Mouse (Mus musculus) T-helper 1 cell (primary cell): ENCODE measurements around the gene Olfr523.

ENCODE experiments used
- in situ Hi-C: fragments of 300-600 bp; cut with MboI, MseI; formaldehyde crosslinking; loops from one replicate; pipeline ENCODE4 v1.15.1; 2025; ENCODE audit warnings: high pct_unique_total_duplicates

Gene Olfr523

DNA sequence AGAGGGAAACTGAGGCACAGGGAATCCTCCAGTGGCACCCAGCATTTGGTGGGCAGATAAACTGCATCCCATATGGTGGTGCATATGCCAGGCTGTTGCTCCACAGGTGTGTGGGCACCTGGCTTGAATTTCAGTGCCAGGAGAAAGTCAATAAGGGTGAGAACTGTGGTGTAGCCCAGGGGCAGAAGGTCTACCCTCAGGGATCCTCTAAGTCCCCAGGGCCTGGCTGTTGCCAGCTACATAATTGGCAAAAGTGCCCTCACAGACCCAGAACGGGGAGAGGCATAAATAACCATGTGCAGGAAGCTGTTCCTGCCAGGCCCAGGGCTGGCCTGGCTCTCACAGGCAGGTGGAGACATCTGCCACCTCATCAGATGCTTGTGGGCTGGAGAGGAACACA, at the start of gene Olfr523:
TSS of gene Olfr523 (plus strand) at position 282 of the 400 bp plus-strand sequence.
- in situ Hi-C loops = no loop called here

DNA sequence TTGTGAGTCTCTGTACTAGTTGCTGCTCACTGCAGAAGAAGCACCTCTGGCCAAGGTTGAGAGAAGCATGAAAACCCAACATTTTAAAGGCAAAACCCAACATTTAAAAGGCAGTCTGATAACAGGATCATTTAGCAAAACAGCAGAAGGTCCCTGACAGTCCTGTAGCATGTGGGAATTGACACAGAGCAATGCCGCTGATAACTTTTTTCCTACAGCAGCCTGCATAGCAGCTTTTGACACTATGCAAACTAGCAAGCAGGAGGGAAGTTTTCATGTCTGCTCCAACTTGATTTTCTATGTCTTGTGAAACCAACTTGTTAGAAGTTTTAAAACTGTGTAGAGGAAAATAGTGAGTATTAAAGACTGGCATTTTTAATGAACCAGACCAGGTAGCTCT, 48.6 kb upstream of the Olfr523 start:
- in situ Hi-C loops = loop anchor here (10.0 kb wide), 1 partner anchor 1930 kb away; no protein-coding TSS in a partner anchor

DNA sequence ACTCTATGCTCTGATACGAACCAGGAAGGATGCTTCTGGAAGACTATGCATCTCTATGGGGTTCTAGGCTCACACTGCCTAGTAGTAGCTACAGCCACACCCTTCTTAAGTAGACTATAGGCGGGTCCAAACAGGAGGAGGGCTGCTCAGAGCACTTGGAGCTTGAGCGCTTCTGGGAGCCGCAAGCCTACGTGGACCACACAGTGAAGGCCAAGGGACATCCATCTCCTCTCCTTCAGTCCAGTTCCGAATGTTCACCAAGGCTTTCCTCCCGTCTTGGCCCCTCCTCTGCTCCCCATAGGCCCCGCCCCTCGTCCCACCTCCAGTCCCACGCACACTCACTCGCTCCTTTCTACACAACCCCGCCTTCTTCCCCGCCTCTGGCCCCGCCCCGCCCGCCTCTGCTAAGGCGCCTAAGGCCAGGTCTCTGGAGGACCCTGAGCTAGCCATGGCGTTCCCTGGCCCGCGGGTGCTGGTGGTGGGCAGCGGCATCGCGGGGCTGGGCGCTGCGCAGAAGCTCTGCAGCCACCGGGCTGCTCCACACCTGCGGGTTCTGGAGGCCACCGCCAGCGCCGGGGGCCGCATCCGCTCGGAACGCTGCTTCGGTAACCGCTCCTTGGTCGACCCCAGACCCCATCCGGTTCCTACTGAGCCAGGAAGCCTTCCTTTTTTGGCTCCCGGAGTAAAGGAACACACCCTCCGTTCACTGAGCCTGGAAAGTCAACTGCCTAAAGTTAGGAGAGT, 47.6 kb upstream of the Olfr523 start:
- in situ Hi-C loops = loop anchor here (10.0 kb wide), 1 partner anchor 1929 kb away; no protein-coding TSS in a partner anchor

DNA sequence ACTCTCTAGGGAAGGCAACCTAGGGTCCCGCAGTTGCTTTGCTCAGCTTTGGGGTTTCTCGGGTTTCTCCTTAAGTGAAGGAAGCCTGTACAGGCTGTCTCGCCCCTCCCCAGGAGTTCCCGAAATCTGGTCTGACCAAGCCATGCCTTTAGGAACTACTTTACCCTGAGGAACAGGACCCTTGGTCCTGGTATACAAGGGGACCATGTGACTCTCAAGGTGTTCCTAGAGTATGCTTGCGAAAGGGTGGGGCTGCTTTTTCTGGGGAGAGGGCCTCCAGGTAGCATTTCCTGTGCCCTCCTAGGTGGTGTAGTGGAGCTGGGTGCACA, 47.0 kb upstream of the Olfr523 start:
- in situ Hi-C loops = loop anchor here (10.0 kb wide), 1 partner anchor 1929 kb away; no protein-coding TSS in a partner anchor

DNA sequence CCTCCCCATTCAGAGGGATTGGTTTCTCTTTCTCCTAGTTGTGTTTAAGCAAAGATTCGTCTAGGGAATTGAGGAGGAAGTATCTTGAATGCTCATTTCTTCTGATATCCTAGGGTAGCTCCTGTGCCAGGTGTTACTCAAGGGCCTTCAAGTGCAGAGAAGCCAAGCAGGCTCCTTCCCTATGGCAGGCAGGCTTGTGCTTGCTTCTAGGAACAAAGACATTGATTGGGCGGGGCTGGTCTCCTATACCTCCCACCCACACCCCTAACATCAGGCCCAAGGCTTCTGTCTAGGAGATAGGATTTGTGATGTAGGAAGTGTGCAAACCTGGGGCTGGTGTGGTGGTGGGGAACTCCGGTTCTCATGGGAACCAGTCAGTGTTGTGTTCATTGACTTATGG, 46.1 kb upstream of the Olfr523 start:
- in situ Hi-C loops = loop anchor here (10.0 kb wide), 1 partner anchor 1928 kb away; no protein-coding TSS in a partner anchor

DNA sequence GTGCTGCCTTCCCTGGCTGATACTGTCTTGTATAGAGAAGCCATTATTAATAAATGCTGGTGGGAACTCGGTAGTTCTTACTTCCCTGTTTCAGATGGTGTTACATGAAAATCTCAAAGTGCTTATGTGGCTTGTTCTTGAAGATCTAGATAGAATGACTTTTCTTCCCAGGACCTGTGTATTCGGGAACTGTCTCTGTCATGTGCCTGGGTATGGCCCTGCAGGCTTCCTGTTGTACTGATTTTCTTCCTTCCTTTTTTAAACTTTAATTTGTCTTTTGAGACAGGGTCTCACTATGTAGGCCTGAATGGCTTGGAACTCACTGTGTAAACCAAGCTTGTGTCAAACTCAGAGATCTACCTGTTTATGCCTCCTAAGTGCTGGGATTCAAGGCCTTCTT, 45.1 kb upstream of the Olfr523 start:
- in situ Hi-C loops = loop anchor here (10.0 kb wide), 1 partner anchor 1927 kb away; no protein-coding TSS in a partner anchor

DNA sequence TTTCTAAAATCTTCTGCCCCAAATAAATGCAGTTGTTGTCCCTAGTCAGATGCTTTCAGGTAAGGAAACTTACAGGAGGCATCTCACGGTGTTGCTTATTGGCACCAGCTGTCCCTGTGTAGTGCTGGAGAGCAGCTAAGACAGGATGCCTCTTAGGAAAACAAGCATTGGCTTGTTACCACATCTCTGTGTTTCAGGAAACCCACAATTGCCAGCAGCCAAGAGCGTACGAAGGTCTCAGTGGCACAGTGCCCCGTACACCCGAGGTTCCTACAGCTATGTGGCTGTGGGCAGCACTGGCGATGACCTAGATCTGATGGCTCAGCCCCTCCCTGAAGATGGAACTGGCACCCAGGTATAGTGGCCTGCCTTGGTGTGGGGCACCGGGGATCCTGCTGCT, 40.8 kb upstream of the Olfr523 start:
- in situ Hi-C loops = loop anchor here (10.0 kb wide), 1 partner anchor 47 kb away; the partner anchor contains the start of gene Caly

DNA sequence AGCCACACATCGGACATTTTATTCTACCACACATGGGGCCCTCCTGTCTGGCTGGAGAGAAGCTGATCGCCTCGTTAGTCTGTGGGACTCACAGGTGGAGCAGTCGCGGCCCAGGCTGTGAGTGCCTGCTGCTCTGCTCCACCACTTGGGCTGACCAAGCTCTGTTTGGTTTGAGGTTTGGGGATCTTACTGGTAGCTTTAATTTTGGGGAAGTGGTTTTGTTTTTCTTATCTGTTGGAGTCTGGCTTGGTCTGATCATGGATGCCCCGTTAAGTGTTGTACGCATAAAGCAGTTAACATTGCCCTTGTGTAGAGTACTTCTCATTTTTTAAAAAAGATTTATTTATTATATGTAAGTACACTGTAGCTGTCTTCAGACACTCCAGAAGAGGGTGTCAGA, 39.0 kb upstream of the Olfr523 start:
- in situ Hi-C loops = loop anchor here (10.0 kb wide), 1 partner anchor 49 kb away; the partner anchor contains the start of gene Caly

DNA sequence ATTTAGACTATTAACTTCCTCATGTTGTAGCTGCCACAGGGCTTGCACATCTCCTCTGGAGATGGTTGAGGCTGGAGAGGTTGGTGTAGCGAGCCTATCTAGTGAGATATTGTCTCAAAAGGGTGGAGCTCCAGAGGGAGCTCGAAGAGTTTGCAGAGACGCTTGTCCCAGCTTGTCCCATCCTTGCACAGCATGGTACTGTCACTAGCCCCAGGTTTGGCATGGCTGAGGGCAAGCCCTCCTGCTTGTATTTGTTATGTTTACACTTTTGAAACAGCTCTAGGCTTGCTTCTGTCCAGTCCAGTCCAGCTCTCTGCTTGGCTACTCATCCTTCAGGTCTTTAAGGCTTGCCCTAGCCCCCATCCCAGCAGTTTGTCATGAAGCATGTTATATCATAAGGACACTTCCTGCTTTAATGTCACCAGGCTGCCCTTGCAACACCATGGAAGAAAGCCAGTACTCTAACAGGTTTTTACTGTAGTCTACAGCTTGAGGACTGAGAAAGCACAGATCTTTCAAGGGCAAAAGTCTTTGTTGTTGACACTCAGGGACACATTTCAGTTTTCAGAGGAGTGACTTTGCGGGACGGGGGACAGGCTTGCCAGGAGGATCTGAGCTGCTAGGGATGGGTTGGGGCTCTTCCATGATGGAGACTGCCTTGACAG, 37.8 kb upstream of the Olfr523 start:
- in situ Hi-C loops = loop anchor here (10.0 kb wide), 1 partner anchor 50 kb away; the partner anchor contains the start of gene Caly

DNA sequence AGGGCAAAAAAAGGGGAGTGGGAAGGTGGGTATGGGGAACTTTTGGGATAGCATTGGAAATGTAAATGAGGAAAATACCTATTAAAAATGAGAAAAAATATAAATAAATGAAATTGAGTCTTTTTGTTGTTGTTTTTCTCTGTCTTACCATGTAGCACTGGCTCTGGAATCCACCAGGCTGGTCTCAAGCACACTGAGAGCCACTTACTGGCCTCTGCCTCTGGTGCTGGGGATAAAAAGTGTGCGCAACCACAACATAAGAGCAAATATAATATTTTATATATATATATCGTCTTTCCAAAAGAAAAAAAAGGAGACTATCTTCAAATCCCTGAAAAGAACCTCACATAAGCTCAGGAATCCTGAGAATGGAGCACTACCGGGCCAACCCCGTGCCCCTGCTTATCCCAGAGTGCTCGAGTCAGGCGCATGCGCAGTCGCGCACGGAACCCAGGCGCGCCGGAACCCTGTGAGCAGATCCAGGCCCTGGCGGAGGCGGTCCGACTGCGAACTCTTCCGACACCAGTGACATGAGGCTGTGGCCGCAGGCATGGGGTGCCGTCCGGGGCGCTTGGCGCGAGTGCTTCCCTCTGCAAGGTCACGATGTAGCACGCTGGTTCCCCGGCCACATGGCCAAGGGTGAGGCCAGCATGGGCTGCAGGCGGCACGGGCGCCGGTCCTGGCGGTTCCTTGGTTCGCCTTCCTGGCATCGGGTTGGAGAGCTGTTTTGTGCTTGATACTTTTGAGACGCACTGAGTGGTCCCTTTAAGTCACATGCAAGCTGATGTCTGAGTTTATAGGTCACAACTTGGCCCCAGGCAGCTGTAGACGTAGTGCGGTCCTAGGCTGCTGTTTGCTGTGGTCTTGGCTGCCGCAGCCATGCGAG, 35.6 kb upstream of the Olfr523 start, which contains the start of gene Mtg1:
TSS of gene Mtg1 (plus strand) at position 430 of the 886 bp plus-strand sequence.
- in situ Hi-C loops = loop anchor here (10.0 kb wide), 1 partner anchor 53 kb away; the partner anchor contains the start of gene Caly

DNA sequence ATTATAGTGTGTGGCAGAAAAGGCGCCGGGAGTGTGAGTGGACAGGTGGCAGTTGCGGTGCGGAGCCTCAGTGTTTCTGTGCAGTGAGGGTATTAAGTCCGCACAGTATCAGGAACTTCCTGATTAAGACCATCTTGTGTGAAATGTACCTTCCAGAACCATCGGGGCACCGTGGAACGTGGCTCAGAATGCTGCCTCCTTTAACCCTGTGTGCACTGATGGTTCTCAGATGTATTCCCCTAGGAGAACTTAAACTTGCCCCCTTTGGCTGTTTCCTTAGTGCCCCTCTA, 35.1 kb upstream of the Olfr523 start:
- in situ Hi-C loops = loop anchor here (10.0 kb wide), 1 partner anchor 53 kb away; the partner anchor contains the start of gene Caly

DNA sequence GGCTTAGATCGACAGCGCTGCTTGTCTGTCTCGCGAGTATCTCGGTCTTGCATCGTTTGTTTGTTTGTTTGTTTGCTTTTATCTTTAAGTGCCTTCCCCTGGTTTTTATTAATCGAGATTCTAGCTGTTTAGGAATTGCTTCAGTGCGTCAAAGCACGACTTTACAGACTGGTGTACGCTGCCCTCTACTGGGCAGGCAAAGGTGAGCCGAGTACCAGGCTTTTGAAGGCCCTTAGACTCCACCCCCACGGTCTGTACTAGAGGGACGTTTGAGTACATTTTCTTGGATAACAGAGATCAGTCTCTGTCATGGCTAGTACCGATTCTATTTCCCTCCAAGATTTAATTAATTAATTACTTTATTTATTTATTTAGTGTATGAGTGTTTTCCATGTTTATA, 31.7 kb upstream of the Olfr523 start:
- in situ Hi-C loops = no loop called here

DNA sequence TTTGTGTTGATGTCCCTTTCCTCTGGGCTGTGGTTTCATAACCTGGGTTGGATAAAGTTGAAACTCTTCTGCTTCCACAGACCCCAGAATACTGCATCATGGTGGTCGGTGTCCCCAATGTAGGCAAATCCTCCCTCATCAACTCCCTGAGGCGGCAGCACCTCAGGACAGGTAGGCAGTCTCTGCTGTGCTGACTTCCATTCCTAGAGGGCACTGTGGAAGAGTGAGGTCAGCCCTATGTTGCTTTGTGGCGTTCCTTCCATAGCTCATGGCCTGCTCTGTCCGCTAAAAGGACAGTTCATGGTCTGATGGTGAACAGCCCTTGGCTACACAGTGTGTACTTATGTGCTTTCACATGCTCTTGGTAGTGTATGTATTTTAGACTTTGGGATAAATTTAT, 28.5 kb upstream of the Olfr523 start:
- in situ Hi-C loops = no loop called here

DNA sequence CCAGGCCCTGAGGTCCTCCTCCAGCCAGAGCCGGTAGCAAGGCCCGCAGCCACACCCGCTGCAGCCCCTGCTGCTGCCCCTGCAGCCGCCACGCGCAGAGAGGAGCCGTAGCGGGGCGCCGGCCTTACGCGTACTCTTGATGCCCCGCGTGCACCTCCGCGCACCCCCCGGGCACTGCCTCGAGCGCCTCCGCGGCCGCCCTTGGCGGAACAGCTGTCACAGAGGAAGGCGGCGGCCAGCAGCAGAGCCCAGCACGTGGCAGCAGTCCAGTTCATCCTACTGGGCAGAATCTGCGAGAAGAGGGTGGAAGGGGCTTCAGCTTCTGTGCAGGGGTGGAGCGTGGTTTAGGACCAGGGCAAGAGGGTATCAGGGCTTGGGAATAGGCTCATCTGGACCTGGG, 19.6 kb upstream of the Olfr523 start:
- in situ Hi-C loops = no loop called here

DNA sequence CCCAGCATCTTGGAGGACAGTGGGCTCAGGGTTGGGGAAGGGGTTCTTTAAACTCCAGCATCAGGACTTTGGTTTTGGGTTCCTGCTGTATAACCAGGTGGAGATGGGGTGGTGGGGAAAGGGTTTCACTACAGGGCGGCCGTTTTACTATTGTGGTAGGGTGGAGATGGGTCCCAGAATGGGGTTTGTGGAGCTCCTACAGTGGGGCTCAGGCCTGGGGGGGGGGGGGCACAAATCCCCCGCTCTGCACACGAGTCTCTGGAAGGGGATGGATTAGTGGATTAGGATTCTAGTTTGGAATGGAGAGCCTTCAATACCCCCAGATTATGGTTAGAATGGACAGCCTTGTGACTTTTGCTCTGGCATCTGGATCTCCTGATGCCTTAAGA, 19.2 kb upstream of the Olfr523 start:
- in situ Hi-C loops = no loop called here

DNA sequence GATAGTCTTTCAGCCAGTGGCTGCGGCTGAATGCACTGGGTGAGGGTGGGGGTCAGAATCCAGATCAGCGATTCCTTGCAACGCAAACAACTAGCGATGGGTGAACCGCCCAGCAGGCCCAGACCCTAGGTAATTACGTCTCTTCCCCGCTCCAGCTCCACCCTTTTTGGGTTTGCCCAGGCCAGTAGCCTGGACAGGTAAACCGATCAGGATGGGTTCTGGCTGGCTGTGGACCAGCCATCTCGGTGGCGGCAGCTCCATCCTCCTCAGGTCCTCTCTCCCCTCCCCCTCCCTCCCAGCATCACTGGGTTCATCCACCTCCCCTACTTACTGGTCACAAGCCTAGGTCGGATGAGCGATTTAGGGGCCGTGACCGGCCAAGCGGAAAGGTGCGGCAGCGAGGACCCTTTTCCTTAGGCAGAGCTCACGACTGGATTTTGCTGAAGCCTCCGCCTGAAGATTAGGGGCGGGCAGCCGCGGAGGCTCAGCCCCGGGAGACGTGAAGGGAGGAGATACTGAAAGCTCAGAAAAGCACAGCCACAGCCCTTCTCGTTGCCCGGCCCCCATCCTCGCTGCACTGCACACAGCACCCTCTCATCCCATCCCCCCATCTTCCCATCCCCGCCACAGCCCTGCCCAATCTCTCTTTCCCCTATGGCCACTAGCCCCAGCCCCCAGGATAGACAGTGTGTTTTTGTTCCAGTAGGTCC, 18.6 kb upstream of the Olfr523 start, which contains the start of gene Sprn:
TSS of gene Sprn (minus strand) at position 660 of the 710 bp plus-strand sequence.
- in situ Hi-C loops = no loop called here

DNA sequence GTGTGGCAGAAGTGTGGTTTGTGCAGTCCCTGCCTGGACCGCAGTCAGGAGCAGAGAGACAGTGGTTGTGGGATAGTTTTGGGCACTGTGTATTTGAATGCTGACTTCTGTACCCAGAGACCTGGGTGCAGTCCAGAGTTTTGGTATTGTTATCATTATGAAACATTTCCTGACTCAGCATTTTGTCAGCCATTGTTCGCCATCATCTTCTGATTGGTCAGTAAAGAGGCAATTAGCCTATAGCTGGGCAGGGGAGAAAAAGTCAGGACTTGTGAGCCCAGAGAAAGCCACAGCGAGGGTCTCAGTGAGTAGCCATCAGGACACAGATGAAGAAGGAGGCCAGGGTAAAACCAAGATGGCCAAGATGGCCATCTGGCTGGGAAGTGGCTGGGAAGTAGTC, 12.7 kb upstream of the Olfr523 start:
- in situ Hi-C loops = no loop called here

DNA sequence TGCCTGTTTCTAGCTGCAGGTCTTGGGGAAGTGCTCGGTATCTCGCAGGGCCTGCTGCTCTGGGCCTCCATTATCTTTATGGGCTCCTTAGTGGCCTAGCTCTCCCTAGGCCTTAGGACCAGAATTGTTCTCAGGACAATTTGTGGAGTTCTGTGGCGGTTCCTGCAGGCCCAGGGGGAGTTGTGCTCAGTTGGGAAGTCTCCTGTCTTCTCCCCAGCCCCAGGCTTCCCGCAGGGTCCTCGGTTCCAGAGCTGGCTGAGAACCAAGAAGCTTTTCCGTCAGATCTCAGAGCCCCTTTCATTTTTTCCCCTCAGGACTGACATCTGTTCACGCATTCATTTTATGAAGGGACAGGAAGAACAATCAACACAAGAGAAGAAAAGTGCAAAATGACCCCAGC, 8.4 kb upstream of the Olfr523 start, which contains the start of gene Olfr522:
TSS of gene Olfr522 (minus strand) at position 101 of the 400 bp plus-strand sequence.
- in situ Hi-C loops = no loop called here

DNA sequence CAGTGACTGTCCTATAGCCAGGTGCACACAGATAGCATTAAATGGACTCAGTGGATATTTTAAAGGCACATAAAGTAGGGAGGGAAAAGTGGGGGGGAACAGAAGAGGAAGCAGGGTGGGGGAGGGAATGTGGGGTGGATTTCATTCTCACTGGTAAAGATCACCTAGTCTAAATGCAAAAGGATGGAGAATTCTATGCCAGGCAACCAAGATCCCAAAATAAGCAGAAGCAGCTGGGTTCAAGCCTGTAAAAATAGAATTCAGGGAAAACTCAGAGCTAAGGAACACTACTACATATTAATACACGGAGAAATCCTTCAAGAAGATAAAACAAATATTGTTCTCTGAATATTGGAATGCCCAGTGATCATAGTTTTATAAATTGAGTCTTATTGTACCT, 5.1 kb upstream of the Olfr523 start:
- in situ Hi-C loops = no loop called here

DNA sequence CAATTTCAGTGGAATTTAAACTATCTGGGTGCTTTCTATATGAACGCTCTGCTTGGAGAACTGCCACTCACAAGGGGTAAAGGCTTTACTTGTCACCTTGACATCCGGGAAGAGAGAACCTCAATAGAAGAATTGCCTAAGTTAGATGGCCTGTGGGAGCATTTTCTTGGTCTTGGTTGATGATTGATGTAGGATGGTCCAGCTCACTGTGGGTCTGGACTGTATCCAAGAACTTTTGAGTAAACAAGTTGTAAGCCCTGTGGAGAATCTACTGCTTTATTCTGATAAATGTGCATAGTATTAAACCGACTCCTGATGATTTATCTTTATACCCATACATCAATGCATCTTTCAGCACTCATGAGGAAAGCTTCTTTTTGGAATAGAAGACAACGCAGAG, 3.6 kb upstream of the Olfr523 start:
- in situ Hi-C loops = no loop called here

DNA sequence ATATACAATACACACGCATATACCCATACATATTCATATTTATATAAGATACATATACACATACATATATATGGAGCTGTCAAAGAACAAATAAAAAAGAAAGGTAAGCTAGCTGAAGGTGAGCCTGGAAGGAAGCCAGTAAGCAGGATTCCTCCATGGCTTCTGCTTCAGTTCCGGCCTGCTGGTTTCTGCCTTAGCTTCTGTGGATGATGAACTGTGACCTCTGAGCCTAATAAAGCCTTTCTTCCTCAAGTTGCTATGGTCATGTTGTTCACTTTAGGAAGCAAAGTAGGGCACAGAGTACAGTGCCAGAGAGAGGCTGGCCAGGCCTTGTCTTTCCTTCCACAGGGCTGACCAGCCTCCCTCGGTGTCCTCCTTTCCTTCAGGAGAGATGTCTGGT, 2.2 kb upstream of the Olfr523 start:
- in situ Hi-C loops = no loop called here
